ENCODE assay signal across 12 mouse cellular contexts in genomic region chr12:5157021-5157681, GRCm38 (mm10).
DNase-seq lines count a peak whose midpoint lies in the region; ATAC-seq and TF ChIP-seq lines count a peak whose summit lies in the region.
"Had no signal": no experiment of that assay in that cellular context is flagged by ENCODE, and none has a peak within 500 bp of the region (broad histone marks: within the 10 kb centered on the region; RNA-seq: fewer than 3 reads in every experiment).

No protein-coding gene starts in this region.

- H3K27ac ChIP-seq in kidney, postnatal 0 days, result no peak overlapping the region
- peak overlapping the region; percentile 87 for H3K27ac ChIP-seq in layer of hippocampus, adult 2 months
- H3K27ac ChIP-seq: hindbrain, embryonic 13.5 days; neural tube, embryonic 12.5 days had no signal

- H3K27me3 ChIP-seq in kidney, postnatal 0 days (ENCODE audit: insufficient read depth, low read length), result no peaks in the 10 kb centered on the region
- H3K27me3 ChIP-seq: hindbrain, embryonic 13.5 days; neural tube, embryonic 12.5 days had no signal

- peak; percentile 28 for DNase-seq in cerebellum, adult 9-11 months
- no peak for DNase-seq in cerebellum, adult 11-12 months
- DNase-seq in kidney, postnatal 0 days (ENCODE audit: low spot score), result peak; percentile 9
- DNase-seq in kidney, postnatal 10 days, result no peak
- peak; percentile 72 to 82 for DNase-seq in layer of hippocampus, adult 2 months (ENCODE audit: low spot score in 2 of 2)
- peak; percentile 70 to 72 for DNase-seq in right cerebral cortex, adult 2 months (ENCODE audit: low spot score in 2 of 2)
- no peak for DNase-seq in retina, embryonic 14.5 days (ENCODE audit: low spot score)
- no peak for DNase-seq in T-cell, adult 2 months (ENCODE audit: low spot score)
- DNase-seq: adrenal gland, postnatal 25 days; lung, postnatal 36 days had no signal

- H3K36me3 ChIP-seq in kidney, postnatal 0 days (ENCODE audit: insufficient read depth, low read length), result no peaks in the 10 kb centered on the region
- H3K36me3 ChIP-seq: hindbrain, embryonic 13.5 days; neural tube, embryonic 12.5 days had no signal

- H3K4me1 ChIP-seq in kidney, postnatal 0 days (replicated peaks; ENCODE audit: insufficient read depth, low read length), result no peaks in the 10 kb centered on the region
- H3K4me1 ChIP-seq: hindbrain, embryonic 13.5 days; neural tube, embryonic 12.5 days had no signal

- H3K4me3 ChIP-seq in kidney, postnatal 0 days (replicated peaks; ENCODE audit: low read depth, low read length), result no peak overlapping the region
- no peak overlapping the region for H3K4me3 ChIP-seq in layer of hippocampus, adult 2 months
- H3K4me3 ChIP-seq: hindbrain, embryonic 13.5 days; neural tube, embryonic 12.5 days had no signal

- ATAC-seq in kidney, postnatal 0 days (replicated peaks; ENCODE audit: low FRiP score, low read depth), result no peak

- no peak overlapping the region for H3K4me2 ChIP-seq in kidney, postnatal 0 days (ENCODE audit: low read length)
- H3K4me2 ChIP-seq: hindbrain, embryonic 13.5 days; neural tube, embryonic 12.5 days had no signal

- no peaks in the 10 kb centered on the region for H3K9me3 ChIP-seq in kidney, postnatal 0 days (replicated peaks; ENCODE audit: low read length)
- H3K9me3 ChIP-seq: hindbrain, embryonic 13.5 days; neural tube, embryonic 12.5 days had no signal

- H3K9ac ChIP-seq in kidney, postnatal 0 days (ENCODE audit: low read depth, low read length), result no peak overlapping the region
- H3K9ac ChIP-seq: hindbrain, embryonic 13.5 days; neural tube, embryonic 12.5 days had no signal

- no peak for TF ChIP-seq CTCF in kidney, postnatal 0 days (IDR thresholded peaks at IDR 0.05; ENCODE audit: low read depth)
- no peak for TF ChIP-seq CTCF in layer of hippocampus, adult 2 months (conservative IDR thresholded peaks at IDR 0.05)

- 86% methylated on average over 6 of the region's 6 CpGs for WGBS in kidney, postnatal 0 days

Comparison
In these comparisons a context has a peak if more than half of its experiments do, and no peak if none do; other contexts are left out.
1. DNase-seq: peak in cerebellum, adult 9-11 months (single experiment), kidney, postnatal 0 days (single experiment), layer of hippocampus, adult 2 months (2 of 2) and right cerebral cortex, adult 2 months (2 of 2); none in cerebellum, adult 11-12 months (single experiment), kidney, postnatal 10 days (single experiment), retina, embryonic 14.5 days (single experiment) and T-cell, adult 2 months (single experiment).